Mouse (Mus musculus): ENCODE measurements at regions not wholly inside any gene's neighbourhood (a gene's known extent, or its start where the extent isn't known, plus 50 kb on each side); places are given as distances from the start of the nearest gene placed in this dataset.

GRCm38 (mm10) chr2:30711476-30711852 is 92.0 kb downstream of the 1700001O22Rik start:
- TF ChIP-seq GATA1 (IDR thresholded peaks at IDR 0.05; ENCODE audit: low read length) (no peak), TAL1 (IDR thresholded peaks at IDR 0.05; ENCODE audit: low read length) (no peak)
